Mouse (Mus musculus): ENCODE data around the gene Ttc1.
A peak's percentile ranks its signal among the peaks of the same experiment; 100 is the strongest.

Ttc1 gene

DNA sequence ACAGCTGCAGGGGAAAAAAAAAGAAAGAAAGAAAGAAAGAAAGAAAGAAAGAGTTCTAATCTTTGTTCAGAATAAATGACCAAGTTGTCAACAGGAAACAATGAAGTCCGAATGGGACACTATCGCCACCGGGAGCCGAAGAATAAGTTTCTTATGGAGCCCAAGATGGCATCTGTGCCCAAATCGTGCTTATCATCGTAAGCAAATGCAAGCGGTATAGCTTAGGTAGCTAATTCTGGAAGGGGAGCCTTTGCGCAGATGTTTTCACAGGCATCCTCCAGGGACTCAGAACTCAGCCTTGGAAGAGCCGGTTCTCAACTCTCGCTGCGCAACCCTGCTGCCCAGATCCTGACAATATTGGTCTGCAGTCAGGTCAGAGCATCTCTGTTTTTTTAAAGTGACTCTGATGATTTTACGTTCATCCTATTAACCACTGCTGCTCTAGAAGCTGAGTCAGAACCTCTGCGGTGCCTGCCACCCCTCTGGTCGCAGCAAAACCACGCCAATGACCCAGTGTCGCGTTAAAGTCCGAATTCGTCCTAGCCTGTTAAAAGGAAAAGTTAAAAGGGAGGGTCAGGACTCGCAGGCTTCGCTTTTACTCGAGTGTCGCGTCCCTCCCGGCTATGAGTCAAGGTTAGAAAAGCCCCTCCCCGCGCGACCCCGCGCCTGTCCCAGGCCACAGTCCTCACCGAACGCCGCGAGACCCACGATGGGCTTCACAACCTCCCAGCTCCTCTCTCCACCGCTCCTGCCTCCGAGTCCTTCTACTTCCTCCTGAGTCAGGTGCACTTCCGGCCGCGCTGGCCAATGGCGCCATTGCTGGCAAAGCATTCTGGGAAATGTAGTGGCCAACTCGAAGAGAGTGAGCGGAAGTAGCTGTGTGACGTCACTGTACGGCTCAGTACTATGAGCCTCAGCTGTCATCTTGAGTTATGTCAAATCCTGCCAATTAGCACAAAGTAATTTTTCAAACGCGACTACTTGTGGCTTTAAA lies at the start of gene Ttc1:
Ttc1 (minus strand) TSS at position 776 of the 994 bp plus-strand sequence.
- peak; percentile 95 for DNase-seq

DNA sequence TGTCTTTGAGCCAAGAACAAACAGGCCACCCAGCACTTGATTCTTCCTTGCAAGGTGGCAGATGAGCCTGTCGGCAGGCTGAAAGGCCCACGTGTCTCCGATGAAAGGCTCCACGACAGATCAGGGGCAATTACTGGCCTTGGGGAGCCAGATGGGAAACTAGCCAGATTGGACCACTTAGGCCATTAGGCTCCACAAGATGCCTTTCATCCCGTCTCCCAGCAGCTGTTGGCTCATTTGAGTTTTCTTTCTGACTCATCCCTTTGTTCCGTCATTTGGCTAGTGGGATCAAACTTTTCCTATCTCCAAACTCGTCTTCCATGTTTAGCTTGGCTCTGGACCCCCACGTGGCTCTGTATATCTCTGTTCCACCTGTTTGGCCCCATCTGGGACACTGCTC lies 48.2 kb upstream of the Ttc1 start:
- no peak for DNase-seq

DNA sequence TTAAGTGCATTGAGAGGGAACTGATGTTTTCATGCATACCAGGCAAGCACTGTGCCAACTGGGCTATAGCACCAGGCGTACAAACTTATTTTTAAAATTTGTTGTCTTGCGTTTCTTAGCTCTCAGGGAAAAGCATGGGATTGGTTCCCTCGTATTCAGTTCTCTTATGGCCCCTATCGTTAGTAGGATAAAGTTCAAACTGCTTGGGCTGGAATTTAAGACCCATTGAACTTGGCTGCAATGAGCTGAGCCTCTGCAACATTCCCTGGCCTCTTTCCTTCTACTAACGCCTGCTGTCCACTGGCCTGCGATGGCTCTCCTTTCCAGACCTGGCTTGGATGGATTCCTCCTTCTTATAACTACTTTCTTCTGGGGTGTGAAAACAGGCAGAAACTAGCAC lies 42.6 kb upstream of the Ttc1 start:
- DNase-seq: no peak

DNA sequence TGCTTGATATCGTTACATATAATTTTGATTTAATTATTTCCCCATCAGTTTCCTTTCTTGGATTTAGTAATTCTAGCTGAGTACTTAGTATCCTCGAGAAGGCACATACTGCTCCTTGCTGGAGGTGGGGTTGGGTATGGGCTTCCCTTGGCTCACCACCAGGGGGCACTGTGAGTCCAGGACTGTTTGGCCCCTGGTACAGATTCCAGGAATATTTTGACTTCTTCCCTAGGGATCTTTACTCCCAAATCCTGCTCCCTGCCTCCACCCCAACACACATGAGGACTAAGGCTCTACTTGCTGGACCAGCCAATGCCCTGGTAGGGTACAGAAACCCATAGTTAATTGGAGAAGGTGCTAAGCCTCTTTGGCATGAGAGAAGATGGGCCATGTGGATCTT lies 36.0 kb upstream of the Ttc1 start:
- peak; percentile 68 for DNase-seq

DNA sequence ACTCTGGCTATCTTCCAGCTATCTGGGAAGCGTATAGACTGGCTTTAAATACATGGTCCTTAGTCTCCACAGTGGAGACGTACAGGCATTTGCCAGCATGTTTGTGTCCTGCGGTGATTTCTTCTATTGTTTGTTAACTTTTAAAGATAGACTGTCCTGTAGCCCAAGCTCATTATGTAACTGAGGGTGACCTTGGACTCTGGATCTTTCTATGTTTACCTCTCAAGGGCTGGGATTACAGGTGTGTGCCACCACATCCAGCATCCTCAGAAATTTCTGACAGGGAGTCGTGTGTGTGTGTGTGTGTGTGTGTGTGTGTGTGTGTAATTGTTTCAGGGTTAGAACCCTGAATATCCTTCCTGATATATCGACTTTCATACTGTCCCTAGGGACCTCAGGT lies 35.3 kb upstream of the Ttc1 start:
- no peak for DNase-seq

DNA sequence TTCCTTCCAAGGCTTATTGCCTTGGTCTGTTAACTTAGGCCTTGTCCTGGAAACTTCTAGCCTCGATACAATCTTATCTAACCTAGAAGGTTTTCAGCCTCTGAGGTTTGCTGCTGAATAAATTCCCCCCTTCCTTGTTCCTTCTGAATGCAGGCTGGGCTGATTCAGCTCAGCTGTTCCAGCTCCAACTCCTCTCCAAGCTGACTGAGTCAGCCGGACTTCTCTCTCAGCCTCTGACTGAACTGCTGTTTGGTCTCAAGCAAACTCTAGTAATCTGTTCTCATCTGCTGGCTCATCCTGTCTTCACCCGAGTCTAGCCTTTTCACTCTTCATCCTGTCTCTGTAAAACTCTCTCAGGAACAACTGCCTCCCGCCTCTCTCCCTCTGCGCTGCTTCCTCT lies 31.7 kb upstream of the Ttc1 start:
- no peak for DNase-seq

DNA sequence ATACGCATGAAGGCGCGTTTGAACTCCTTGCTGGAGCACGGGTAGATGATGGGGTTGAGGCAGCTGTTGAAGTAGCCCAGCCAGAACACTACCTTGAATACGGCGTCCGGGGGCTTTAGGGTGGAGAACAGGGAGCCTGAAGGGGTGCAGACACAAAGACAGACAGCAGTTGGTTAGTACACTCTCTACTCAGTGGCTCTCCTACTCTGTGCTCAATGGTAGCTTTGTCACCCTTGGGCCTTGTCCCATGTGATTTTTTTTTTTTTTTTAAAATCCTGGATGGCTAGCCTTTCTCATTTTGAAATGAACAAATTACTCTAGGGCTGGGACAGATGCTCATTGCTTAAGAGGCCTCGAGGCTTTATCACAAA lies 28.5 kb upstream of the Ttc1 start:
- DNase-seq: no peak

DNA sequence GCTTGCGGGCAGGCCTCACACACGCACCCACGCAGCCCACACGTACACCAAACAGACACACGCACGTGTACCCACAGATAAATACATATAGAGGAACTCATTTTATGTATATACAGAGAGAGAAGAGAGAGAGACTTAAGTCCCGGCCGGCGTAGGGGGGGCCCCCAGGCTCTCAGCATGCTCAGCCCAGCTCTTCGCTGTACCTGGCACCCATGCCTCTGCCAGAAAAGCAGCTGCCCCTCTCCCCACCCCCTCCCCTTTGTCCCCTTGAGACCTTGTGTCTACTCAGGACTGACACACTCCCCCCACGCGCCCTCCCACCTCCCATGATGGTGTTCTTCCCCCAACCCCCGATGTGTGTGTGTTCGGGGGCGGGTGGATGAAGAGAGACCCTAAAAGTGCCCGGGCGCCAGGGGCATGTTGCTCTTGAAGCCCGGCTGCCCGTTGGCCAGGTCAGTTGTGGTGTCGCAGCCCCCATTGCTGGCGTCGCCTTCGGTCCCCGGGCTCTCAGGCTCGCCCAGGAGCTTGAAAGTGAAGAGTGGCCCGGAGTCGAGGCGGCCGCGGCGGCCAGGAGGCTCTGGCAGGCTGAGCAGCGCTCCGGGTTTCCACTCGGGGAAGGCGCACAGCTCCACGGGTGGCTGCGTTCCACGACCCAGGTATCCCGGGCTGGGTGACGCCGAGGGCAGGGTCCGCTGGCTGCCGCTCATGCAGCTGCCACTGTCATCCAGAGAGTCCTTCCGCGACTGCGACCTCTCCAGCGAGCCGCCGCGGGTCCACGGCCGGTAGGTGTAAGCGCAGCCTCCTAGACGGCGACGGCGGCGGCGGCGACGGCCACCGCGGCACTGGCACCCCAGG lies 27.9 kb upstream of the Ttc1 start:
- DNase-seq: peak; percentile 11

DNA sequence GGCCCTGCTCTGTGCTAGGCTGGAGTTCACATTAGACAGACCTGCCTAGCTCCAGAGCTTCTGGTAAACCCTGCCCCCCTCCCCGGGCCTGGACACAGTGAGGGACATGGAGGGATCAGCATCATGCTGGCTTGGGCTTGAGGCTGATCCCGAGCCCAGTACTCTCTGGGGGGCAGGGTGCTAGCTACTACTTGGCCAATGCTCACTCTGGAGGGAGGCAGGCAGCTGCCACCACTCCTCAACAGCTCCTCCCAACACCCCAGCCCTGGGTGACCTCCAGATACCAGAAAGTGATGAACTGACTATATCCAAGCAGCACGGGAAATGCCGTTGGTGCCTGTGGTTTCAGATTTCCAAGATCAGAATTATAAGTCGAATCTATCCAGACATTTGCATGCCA lies 25.9 kb upstream of the Ttc1 start:
- DNase-seq: no peak

DNA sequence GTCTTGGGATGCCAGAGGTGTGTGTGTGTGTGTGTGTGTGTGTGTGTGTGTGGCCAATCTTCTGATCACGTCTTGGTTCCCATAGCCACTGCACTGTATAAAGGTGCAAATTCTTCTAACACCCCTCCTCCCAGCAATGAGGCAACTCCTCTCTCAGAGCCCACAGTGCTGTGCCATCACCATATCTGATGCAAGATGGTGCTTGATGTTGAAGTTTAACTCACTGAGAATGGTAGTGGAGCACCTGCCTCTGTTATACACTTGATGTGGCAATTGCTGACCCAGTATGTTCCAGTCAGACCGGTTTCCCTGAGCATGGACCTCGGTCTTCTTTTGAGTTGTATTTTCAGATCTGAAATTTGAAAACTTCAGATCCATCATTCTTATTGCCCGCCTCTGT lies 22.3 kb upstream of the Ttc1 start:
- DNase-seq: no peak

DNA sequence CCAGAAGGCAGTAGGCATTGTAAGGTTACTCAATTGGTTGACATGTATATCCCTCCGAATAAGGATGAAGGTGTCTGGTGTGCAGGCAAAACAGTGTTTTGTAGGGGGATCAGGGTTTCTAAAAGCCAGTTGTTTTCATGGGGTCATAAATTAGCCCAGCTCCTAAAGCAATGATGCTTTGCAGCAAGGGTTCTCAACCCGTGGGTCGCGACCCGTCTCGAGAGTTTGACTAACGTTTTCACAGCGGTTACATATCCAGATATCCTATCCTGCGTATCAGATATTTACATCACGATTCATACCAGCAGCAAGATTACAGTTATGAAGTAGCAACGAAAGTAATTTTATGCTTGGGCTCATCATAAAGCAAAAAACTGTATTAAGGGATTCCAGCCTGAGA lies 19.9 kb upstream of the Ttc1 start:
- DNase-seq: no peak

DNA sequence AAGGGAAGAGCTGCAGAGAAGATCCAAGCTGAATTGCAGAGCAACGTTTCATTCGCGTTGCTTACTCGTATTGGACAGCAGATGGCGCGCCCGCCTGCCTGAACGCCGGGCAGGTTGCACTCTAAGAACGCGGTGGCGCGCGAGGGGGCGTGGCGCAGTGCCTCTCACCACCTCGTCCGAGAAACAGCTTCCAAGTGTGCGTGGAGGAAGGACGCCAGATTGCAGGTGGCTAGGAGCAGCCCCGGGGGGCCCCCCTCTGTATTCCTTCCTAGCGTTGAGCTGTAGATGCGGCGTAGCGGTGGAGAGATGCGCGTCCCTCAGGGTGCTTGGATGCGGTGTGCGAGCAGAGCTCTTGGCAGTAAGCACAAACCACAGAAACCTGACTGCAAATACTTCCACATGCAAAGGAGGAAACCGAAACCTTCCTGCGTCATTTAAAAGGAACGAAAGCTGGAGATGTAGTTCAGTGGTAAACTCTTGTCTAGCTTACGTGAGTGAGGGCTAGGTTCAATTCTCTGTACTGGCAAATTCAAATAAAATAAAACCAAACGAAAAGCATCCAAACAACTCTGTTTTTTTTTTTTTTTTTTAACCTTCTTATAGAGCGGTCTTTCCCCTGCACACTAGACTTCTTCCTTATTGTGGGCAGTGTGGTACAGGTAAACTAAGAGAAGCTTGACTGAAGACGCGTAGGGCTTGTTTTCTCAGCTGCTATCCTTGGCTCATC lies 19.3 kb upstream of the Ttc1 start:
- peak; percentile 77 for DNase-seq

DNA sequence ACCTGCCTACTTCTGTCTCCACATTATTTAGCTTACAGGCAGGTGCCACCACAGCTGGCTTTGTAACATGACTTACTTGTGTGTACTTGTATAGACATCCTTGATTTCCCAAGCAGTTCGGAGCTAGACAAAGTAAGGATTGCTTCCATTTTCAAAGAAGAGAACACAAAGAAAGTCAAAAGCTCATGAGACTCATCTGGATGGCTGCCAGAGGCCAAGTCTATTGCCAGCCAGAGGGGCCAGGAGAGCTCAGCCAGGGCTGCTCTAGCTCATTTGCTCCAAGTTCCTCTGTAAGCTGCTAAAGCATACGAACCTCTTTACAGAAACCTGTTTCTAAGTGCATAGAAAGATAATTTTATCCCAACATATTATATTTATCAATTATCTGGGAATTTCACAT lies 10.6 kb upstream of the Ttc1 start:
- DNase-seq: no peak

DNA sequence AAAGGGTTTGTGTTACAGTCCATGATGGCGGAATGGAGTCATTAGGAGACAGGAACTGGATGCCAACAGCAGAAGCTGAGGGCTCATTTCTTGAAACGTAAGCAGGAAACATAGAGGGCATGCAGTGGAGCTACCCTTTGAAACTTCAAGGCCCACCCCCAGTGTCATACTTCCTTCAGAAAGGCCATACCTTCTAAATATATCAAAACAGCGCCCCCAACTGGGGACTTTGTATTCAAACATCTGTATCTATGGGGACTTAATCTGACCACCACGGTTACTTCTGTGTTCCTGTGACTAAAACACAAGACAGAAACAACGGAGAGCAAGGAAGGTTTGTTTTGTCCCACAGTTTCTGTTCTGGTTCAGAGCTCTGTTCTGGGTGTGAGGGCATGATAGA lies 7.6 kb upstream of the Ttc1 start:
- DNase-seq: no peak

DNA sequence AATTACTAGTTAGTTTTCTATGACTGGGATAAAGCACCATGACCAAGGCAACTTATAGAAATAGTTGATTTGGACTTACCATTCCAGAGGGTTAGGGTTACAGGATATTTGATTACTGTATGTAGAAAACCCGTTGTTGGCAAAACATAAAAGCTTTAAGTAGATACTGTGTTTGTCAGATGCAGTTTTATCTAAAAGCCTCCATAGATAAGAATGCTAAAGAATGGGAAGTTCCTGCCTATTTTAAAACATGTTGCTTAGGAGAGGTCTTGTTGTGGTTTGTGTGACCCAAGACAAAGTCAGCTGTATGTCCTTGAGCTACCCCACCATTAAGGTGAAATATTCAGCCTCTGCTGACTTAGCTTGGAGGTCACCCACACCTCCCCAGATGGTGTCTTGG lies 6.8 kb upstream of the Ttc1 start:
- DNase-seq: no peak

DNA sequence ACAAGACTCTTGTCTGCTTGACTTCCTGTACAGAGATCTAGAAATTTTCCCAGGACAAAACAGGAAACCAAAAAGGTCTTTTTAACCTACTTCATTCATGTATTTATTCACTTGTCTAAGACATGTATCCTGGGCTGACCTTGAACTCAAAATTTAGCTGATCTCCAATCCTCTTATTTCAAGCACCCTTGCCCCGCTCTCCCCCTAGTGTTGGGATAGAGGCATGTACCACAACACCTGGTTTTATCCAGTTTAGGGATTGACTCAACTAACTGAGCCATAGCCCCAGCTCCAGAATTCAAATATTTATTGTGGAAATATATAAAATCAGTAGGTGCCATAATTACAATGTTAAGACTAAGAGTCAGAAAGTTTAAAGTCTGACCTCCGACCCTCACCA lies 3.7 kb upstream of the Ttc1 start:
- DNase-seq: no peak

DNA sequence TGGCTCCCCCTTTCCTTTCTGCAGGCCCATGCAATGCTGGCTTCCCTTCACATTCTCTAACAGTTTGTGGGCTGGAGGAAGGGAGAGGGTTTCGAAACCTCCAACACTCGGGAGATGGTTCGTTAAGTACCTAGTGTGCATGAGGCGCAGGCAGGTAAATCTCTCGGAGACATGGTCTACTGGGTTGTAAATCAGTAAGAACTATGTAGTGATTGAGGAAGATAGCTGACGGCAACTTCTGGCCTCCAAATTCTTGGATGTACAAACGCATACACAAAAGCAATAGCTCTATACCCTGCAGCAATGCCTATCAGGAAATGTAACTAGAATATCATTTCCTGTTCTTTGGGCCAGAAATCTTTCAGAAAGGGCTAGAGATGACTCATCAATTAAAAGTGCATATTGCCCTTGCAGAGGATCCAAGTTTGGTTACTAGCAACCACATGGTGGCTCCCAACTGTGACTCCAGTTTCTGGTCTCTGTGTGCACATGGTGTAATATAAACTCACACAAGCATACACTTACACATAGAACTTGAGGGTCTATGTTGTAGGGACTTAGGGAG lies 19.0 kb downstream of the Ttc1 start:
- no peak for DNase-seq

DNA sequence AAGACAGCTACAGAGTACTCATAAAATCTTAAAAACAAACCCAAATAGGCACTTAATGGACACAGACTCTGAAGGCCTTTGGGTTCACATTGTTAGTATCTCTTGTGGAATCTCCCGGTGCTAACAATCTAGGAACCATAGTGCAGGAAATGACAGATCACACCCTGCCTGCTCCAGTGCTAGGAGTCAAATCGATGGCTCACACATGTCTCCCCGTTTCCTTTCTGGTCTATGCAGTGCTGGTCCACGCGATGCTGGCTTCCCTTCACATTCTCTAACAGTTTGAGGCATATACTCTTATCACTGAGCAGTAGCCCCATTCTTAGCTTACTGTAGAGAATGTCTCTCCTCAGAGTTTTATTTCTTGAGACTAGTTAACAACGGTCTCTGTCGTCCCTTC lies 20.0 kb downstream of the Ttc1 start:
- DNase-seq: peak; percentile 15

DNA sequence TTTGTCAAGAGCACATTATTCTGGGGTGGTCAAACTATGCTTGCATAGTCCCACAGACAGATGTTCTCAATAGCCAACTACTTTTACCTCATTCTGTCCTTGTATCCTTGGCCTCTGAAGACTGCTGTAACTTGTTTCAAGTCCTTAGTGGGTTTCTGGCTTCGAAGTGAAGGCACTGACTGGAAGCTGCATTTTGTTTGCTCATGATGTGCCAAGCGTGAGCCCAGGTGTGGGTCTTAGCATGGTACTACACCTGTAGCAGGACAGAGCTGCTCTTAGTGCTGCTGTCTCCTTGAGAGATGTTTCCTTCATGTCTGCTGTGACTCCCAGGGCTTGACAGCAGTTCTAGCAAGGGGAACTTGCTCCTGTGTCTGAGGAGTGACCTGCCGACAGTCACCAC lies 24.4 kb downstream of the Ttc1 start:
- no peak for DNase-seq

DNA sequence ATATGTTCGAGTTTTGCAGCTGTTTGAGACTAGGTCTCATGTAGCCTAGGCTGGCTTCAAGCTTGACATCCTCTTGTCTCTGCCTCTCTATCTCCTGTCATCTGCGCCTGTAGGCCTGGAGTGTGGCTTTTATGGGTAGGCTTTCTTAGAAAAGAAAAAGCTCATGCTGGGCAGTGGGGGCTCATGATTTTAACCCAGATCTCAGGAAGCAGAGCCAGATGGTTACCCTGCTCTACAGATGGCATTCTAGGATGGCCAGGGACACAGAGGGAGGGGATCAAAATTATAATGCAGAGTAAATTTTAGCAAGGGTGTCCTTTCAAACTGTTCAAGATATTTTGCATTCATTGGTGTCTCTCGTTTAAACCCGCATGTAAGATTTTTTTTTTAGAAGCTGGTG lies 35.6 kb downstream of the Ttc1 start:
- DNase-seq: no peak

DNA sequence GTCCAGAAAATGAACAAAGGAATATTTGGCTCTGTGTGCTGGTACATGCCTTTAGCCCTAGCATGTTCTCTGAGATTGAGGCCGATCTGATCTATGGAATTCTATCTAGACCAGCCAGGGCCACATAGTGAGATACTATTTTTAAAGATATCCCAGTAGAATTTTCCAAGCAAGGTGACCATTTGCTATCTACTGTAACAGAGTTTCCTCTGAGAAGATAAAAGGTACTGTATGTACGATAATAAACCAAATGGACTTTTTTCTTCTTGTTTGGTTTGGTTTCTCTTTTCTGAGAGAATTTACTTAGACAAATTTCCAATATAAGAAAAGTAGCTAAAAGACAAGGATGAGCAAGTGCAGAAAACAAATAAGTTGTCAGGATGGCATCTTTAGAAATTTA lies 39.4 kb downstream of the Ttc1 start:
- DNase-seq: no peak

DNA sequence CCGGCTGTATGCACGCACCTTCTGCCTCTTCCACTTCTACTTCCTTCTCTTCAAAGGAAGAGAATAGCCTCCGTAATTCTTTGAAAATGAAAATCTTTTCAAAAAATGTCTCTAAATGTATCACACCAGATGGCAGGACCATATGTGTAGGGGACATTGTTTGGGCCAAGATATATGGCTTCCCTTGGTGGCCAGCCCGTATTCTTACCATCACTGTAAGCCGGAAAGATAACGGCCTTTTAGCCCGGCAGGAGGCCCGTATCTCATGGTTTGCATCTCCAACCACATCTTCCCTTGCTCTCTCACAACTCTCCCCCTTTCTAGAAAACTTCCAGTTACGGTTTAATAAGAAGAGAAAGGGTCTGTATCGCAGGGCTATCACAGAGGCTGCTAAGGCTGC lies 42.1 kb downstream of the Ttc1 start:
- DNase-seq: no peak

DNA sequence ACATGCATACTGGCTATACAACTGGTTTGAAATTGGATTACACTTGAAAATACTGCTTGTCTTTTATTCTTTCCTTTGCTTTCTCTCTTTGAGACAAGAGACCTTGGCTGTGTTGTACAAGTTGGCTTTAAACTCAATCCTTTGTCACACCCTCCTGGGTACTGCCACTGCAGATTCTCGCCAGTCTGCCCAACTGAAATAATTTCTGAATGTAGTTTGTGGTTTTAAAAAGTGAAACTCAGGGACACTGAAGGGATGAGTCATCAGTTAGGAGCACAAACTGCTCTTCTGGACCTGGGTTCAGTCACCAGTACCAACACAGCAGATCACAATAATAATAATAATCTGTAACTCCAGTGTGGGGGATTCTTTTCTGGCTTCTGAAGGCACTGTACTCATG lies 44.3 kb downstream of the Ttc1 start:
- no peak for DNase-seq

Data from liver (tissue).